Mouse (Mus musculus) stomach, postnatal 0 days (tissue): ENCODE results near the gene Rgs4. TPM values are rescaled to one million over a fixed set of nuclear protein-coding genes. Genes with fewer than 3 reads are reported as not detected.

Experiments used
- ATAC-seq: fragments of 200-750 bp; cut with Nextera tagmentation; 2 replicates; pipeline ENCODE4 v1.8.0; 2017; ENCODE audit not compliant: low FRiP score, low TSS enrichment
- DNase-seq: peaks from one replicate; pipeline ENCODE4 v3.0.0-alpha.2; 2016; ENCODE audit warnings: low spot score
- H3K27ac ChIP-seq: fragments of 300-500 bp; sonication (generic); replicated peaks from 2 replicates; pipeline ENCODE4 v1.5.1; 2014; ENCODE audit warnings: mild to moderate bottlenecking, control low read depth
- H3K27me3 ChIP-seq: fragments of 300-500 bp; sonication (generic); 2 replicates; pipeline ENCODE4 v1.6.1; 2014; ENCODE audit warnings: low read length; ENCODE audit not compliant: control insufficient read depth, insufficient read depth
- H3K36me3 ChIP-seq: fragments of 300-500 bp; sonication (generic); 2 replicates; pipeline ENCODE4 v1.6.1; 2014; ENCODE audit warnings: low read length, mixed read lengths; ENCODE audit not compliant: control insufficient read depth, insufficient read depth
- H3K4me1 ChIP-seq: fragments of 300-500 bp; sonication (generic); replicated peaks from 2 replicates; pipeline ENCODE4 v1.6.1; 2014; ENCODE audit warnings: antibody characterized with exemption; ENCODE audit not compliant: control insufficient read depth, insufficient read depth
- H3K4me2 ChIP-seq: fragments of 300-500 bp; sonication (generic); replicated peaks from 2 replicates; pipeline ENCODE4 v1.6.1; 2014; ENCODE audit warnings: low read depth, mild to moderate bottlenecking, control low read depth, moderate library complexity
- H3K4me3 ChIP-seq: fragments of 300-500 bp; sonication (generic); 2 replicates; pipeline ENCODE4 v1.5.1; 2014; ENCODE audit warnings: low read depth, low read length, control low read depth
- H3K9ac ChIP-seq: fragments of 300-500 bp; sonication (generic); 2 replicates; pipeline ENCODE4 v1.6.1; 2014; ENCODE audit warnings: mild to moderate bottlenecking, low read length, control low read depth, mixed read lengths
- H3K9me3 ChIP-seq: fragments of 300-500 bp; sonication (generic); 2 replicates; pipeline ENCODE4 v1.6.1; 2016; ENCODE audit warnings: low read length; ENCODE audit not compliant: control insufficient read depth
- CTCF ChIP-seq: IDR thresholded peaks from 2 replicates; pipeline ENCODE4 v1.5.1; 2016; ENCODE audit warnings: antibody characterized with exemption, low read depth, mild to moderate bottlenecking, moderate library complexity
- EP300 ChIP-seq: optimal IDR thresholded peaks from 2 replicates; pipeline ENCODE3; 2016; ENCODE audit warnings: antibody characterized with exemption
- WGBS: fragments of 180-500 bp; shearing (Covaris S2); extraction: QIAGEN DNeasy Blood & Tissue Kit; methylation state at CpG from one replicate; pipeline ENCODE4 v1.1.7; 2014; 5-methylcytosine and 5-hydroxymethylcytosine counted together
- polyA plus RNA-seq: library from polyadenylated mRNA; unstranded; fragments of >200 nt; fragmentation: Nextera tagmentation; extraction: Ambion mirVana; gene quantifications from 2 replicates; pipeline ENCODE4 v1.2.1, GENCODE M21; 2015

The Rgs4 gene
- polyA plus RNA-seq, 1 experiment from 2014 or later = 8.4 TPM

DNA sequence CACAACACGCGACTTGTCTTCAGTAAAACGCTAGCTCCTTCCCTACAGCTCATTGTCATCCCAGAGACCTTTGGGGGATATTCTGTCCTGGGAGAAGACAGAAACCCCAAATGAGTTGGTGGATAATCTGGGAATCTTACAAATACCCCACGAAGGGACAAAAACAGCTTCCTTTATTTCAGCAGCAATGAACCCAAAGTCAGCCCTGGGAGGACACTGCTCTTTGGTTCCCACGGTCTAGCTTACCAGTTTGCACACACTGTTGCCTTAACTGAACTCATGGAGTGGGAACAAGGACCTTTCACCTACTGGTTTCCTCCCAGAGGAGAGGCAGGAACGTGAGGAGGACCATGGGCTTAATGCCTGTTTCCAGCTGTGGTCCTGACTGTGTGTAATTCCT, 10.2 kb downstream of the Rgs4 start:
- Histone ChIP-seq H3K4me1 (no peaks in the 10 kb centered on the region), H3K27me3 (no peaks in the 10 kb centered on the region), H3K9me3 (no peaks in the 10 kb centered on the region), H3K9ac (no peak overlapping the region), H3K4me2 (no peak overlapping the region), H3K4me3 (no peak overlapping the region), H3K36me3 (no peaks in the 10 kb centered on the region), H3K27ac (no peak overlapping the region)
- DNase-seq (no peak), ATAC-seq (no peak)
- TF ChIP-seq EP300 = no peak
- TF ChIP-seq CTCF = no peak
- 88% methylated on average over 6 of the region's 6 CpGs for WGBS

- Histone ChIP-seq H3K4me1 (no peaks in the 10 kb centered on the region), H3K9ac (no peak overlapping the region), H3K4me3 (no peak overlapping the region), H3K4me2 (no peak overlapping the region), H3K27me3 (no peaks in the 10 kb centered on the region), H3K27ac (no peak overlapping the region), H3K36me3 (no peaks in the 10 kb centered on the region), H3K9me3 (no peaks in the 10 kb centered on the region)
- DNase-seq (no peak), ATAC-seq (no peak)
- WGBS = 62% methylated on average over 6 of the region's 6 CpGs
- TF ChIP-seq CTCF = no peak
- no peak for TF ChIP-seq EP300
These were observed 11.3 kb downstream of the Rgs4 start for GRCm38 (mm10) chr1:169736139-169736538.

DNA sequence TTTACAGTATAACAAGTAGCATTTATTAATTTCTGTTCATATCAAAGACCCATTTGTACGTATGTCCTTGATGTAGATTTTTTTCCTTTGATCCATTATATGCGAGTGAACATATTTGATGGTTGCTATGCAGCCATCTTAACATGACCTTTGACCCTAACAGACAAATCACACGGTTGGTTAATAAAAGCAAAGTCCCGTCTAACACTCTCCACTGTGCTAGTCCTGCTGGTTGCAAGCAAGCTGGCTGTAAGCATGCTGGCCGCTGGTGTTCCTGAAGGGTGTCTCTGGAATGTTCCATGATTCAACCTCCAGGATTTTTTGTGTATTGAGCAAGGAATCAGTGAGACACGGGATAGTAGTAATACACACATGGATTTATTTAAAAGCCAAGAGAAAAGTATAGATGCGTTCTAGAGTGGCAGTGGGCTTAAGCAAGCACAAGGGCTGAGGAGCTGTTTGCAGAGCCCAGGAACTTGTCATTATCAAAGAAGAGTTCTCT, 16.8 kb downstream of the Rgs4 start:
- ATAC-seq = no peak
- H3K27ac ChIP-seq = no peak overlapping the region
- H3K4me1 ChIP-seq = no peaks in the 10 kb centered on the region
- WGBS = 62% methylated on average over 7 of the region's 7 CpGs
- H3K9me3 ChIP-seq = no peaks in the 10 kb centered on the region
- H3K4me2 ChIP-seq = no peak overlapping the region
- DNase-seq = no peak
- H3K27me3 ChIP-seq = no peaks in the 10 kb centered on the region
- TF ChIP-seq CTCF (no peak), EP300 (no peak)
- H3K9ac ChIP-seq = no peak overlapping the region
- no peaks in the 10 kb centered on the region for H3K36me3 ChIP-seq
- H3K4me3 ChIP-seq = no peak overlapping the region

GRCm38 (mm10) chr1:169726319-169726718, 21.1 kb downstream of the Rgs4 start:
- Histone ChIP-seq H3K27me3 (no peaks in the 10 kb centered on the region), H3K27ac (no peak overlapping the region), H3K4me2 (no peak overlapping the region), H3K4me3 (no peak overlapping the region), H3K4me1 (no peaks in the 10 kb centered on the region), H3K36me3 (no peaks in the 10 kb centered on the region), H3K9me3 (no peaks in the 10 kb centered on the region), H3K9ac (no peak overlapping the region)
- ATAC-seq (no peak), DNase-seq (no peak)
- TF ChIP-seq EP300 = no peak
- TF ChIP-seq CTCF = no peak
- WGBS = 46% methylated on average over 3 of the region's 3 CpGs

DNA sequence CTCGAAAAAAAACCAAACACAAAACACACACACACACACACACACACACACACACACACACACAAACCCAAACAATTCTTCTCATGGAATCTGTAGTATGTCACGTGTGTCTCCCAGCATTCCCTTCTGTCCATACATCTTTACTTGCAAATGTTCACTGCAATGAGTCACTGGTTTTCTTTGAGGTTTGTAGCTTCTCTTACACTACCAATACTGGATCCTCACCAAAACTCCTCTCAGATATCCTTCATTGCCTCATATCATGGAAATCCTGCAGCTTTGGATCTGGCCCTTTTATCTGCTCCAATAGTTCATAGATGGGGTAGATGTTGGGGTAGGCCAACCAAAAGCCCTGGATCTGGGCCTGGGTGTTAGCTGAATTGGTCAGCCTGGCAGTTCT, 25.6 kb downstream of the Rgs4 start:
- Histone ChIP-seq H3K4me1 (no peaks in the 10 kb centered on the region), H3K9ac (no peak overlapping the region), H3K36me3 (no peaks in the 10 kb centered on the region), H3K4me2 (no peak overlapping the region), H3K27ac (no peak overlapping the region), H3K4me3 (no peak overlapping the region), H3K9me3 (no peaks in the 10 kb centered on the region), H3K27me3 (no peaks in the 10 kb centered on the region)
- ATAC-seq (no peak), DNase-seq (no peak)
- TF ChIP-seq EP300 (no peak), CTCF (no peak)
- WGBS = 76% methylated on average over 2 of the region's 2 CpGs

GRCm38 (mm10) chr1:169704395-169705087, 42.9 kb downstream of the Rgs4 start:
- WGBS = 77% methylated on average over 4 of the region's 4 CpGs
- no peak for DNase-seq
- TF ChIP-seq EP300 (no peak), CTCF (no peak)

More at GRCm38 (mm10) chr1:169704395-169705087, 42.9 kb downstream of the Rgs4 start:
- Histone ChIP-seq H3K27ac (no peak overlapping the region), H3K4me1 (no peaks in the 10 kb centered on the region), H3K4me2 (no peak overlapping the region), H3K27me3 (no peaks in the 10 kb centered on the region), H3K4me3 (no peak overlapping the region), H3K9me3 (no peaks in the 10 kb centered on the region), H3K9ac (no peak overlapping the region), H3K36me3 (no peaks in the 10 kb centered on the region)
- no peak for ATAC-seq
